ENCODE assay signal across 11 mouse cellular contexts in the genomic region with DNA sequence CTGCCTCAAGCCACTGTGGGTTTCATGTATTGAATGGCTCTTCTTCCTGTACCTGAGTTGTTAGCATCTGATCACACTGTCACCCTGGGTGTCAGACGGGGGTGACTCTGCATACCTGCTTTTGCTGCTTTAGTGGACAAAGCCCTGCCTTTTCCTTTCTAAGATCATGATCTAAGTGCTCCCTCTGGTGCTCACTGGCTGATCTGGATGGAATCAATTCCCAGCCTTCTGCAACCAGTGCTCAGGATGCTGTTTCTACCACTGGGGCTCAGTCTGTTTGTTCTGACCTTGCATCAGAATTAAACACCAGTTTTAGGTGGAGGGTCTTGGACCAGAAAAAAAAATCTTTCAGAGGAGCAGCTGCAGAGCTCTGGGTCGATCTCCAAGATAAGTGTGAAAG. TPM values are rescaled to one million over a fixed set of nuclear protein-coding genes. Genes with fewer than 3 reads are reported as not detected.
DNase-seq lines count a peak whose midpoint lies in the region; ATAC-seq and TF ChIP-seq lines count a peak whose summit lies in the region.
"Had no signal": no experiment of that assay in that cellular context is flagged by ENCODE, and none has a peak within 500 bp of the region (broad histone marks: within the 10 kb centered on the region; RNA-seq: fewer than 3 reads in every experiment).

No protein-coding gene starts in this region.

- H3K4me2 ChIP-seq in midbrain, embryonic 16.5 days (ENCODE audit: low read length), result no peak overlapping the region
- H3K4me2 ChIP-seq in stomach, postnatal 0 days (replicated peaks; ENCODE audit: low read depth), result no peak overlapping the region

- no peaks in the 10 kb centered on the region for H3K9me3 ChIP-seq in midbrain, embryonic 16.5 days (replicated peaks; ENCODE audit: control insufficient read depth, low read length, poor library complexity, severe bottlenecking)
- H3K9me3 ChIP-seq in midbrain, embryonic 10.5 days (replicated peaks), result no peaks in the 10 kb centered on the region
- no peaks in the 10 kb centered on the region for H3K9me3 ChIP-seq in stomach, postnatal 0 days (ENCODE audit: control insufficient read depth, low read length)

- ATAC-seq in midbrain, embryonic 16.5 days, result 0 out of 2 replicates have a peak, but pooled peaks have one; percentile 14
- no peak for ATAC-seq in stomach, postnatal 0 days (ENCODE audit: low FRiP score, low TSS enrichment)

- no peaks in the 10 kb centered on the region for H3K4me1 ChIP-seq in midbrain, embryonic 16.5 days (ENCODE audit: control insufficient read depth, insufficient read depth, low read length)
- H3K4me1 ChIP-seq in midbrain, embryonic 10.5 days, result no peaks in the 10 kb centered on the region
- no peaks in the 10 kb centered on the region for H3K4me1 ChIP-seq in stomach, postnatal 0 days (replicated peaks; ENCODE audit: control insufficient read depth, insufficient read depth)

- peak; percentile 42; the same call in 1 of the 2 replicates for TF ChIP-seq CTCF in gastrocnemius, adult 2 months (IDR thresholded peaks at IDR 0.05)
- TF ChIP-seq CTCF in stomach, postnatal 0 days (IDR thresholded peaks at IDR 0.05; ENCODE audit: low read depth), result peak; percentile 49

- DNase-seq in gastrocnemius, adult 2 months, result no peak
- no peak for DNase-seq in gastrocnemius, postnatal 4 days (ENCODE audit: low spot score in 2 of 2)
- DNase-seq in midbrain, embryonic 10.5 days (ENCODE audit: low spot score), result no peak
- DNase-seq in cerebellum, postnatal 14 days, result peak; percentile 37 to 42
- no peak for DNase-seq in stomach, postnatal 0 days (ENCODE audit: low spot score)
- DNase-seq in kidney, adult 9 months, result no peak
- no peak for DNase-seq in adipocyte (ENCODE audit: low spot score)
- DNase-seq: heart, adult 11 months; kidney, adult 11 months; thymus, adult 18-20 months had no signal

- no peak overlapping the region for H3K27ac ChIP-seq in gastrocnemius, adult 2 months
- no peak overlapping the region for H3K27ac ChIP-seq in midbrain, embryonic 16.5 days (ENCODE audit: low read length)
- no peak overlapping the region for H3K27ac ChIP-seq in midbrain, embryonic 10.5 days (replicated peaks)
- no peak overlapping the region for H3K27ac ChIP-seq in stomach, postnatal 0 days (replicated peaks)

- no peak for TF ChIP-seq EP300 in stomach, postnatal 0 days (optimal IDR thresholded peaks at IDR 0.05)

- intact Hi-C loops in gastrocnemius, adult 2 months (cut with DNase I), result no loop called here

- no peak overlapping the region for H3K4me3 ChIP-seq in gastrocnemius, adult 2 months
- no peak overlapping the region for H3K4me3 ChIP-seq in midbrain, embryonic 16.5 days (ENCODE audit: low read depth, low read length)
- no peak overlapping the region for H3K4me3 ChIP-seq in midbrain, embryonic 10.5 days
- no peak overlapping the region for H3K4me3 ChIP-seq in stomach, postnatal 0 days (ENCODE audit: low read depth, low read length)

- 63% methylated on average over 2 of the region's 2 CpGs for WGBS in midbrain, embryonic 16.5 days
- 67% methylated on average over 2 of the region's 2 CpGs for WGBS in midbrain, embryonic 10.5 days
- 58% methylated on average over 2 of the region's 2 CpGs for WGBS in stomach, postnatal 0 days

- H3K27me3 ChIP-seq in midbrain, embryonic 16.5 days (ENCODE audit: control insufficient read depth, insufficient read depth, low read depth, low read length), result no peaks in the 10 kb centered on the region
- H3K27me3 ChIP-seq in midbrain, embryonic 10.5 days (ENCODE audit: low read depth, poor library complexity, severe bottlenecking), result 0 out of 2 replicates have a peak, but pooled peaks cover under 1% of the 10 kb centered on the region
- no peaks in the 10 kb centered on the region for H3K27me3 ChIP-seq in stomach, postnatal 0 days (ENCODE audit: control insufficient read depth, insufficient read depth, low read length)

- H3K36me3 ChIP-seq in midbrain, embryonic 16.5 days (ENCODE audit: control insufficient read depth, insufficient read depth, low read length), result no peaks in the 10 kb centered on the region
- no peaks in the 10 kb centered on the region for H3K36me3 ChIP-seq in midbrain, embryonic 10.5 days
- no peaks in the 10 kb centered on the region for H3K36me3 ChIP-seq in stomach, postnatal 0 days (ENCODE audit: control insufficient read depth, insufficient read depth, low read length)

- no peak overlapping the region for H3K9ac ChIP-seq in midbrain, embryonic 16.5 days (ENCODE audit: low read depth, low read length)
- H3K9ac ChIP-seq in stomach, postnatal 0 days (ENCODE audit: low read length), result no peak overlapping the region

RNA-seq across cellular contexts. Expression of a gene that starts 7.9 kb away (rescaled TPM):
- not detected for total RNA-seq in gastrocnemius, adult 2 months (2021)
- total RNA-seq in gastrocnemius, postnatal 4 days (2021), result not detected
- polyA plus RNA-seq in midbrain, embryonic 16.5 days (2015; fragmentation: Nextera tagmentation; extraction: Ambion mirVana), result 0.34 and 0.36 TPM in 2 replicates
- 0.06 TPM in 1 of 2 replicates, not detected in the other for polyA plus RNA-seq in midbrain, embryonic 10.5 days (2016; fragmentation: Nextera tagmentation; extraction: Ambion mirVana)
- not detected in 2 replicates for polyA plus RNA-seq in stomach, postnatal 0 days (2015; fragmentation: Nextera tagmentation; extraction: Ambion mirVana)

RNA-seq across cellular contexts. Expression of a gene that starts 25.6 kb away (rescaled TPM):
- total RNA-seq in gastrocnemius, adult 2 months (2021), result 1 to 10 TPM in 1 of 2 experiments, under 1 TPM in 1; 0.51 to 1.9 TPM
- total RNA-seq in gastrocnemius, postnatal 4 days (2021), result 1 to 10 TPM; 1.3 to 1.6 TPM
- 28.8 and 30.8 TPM in 2 replicates for polyA plus RNA-seq in midbrain, embryonic 16.5 days (2015; fragmentation: Nextera tagmentation; extraction: Ambion mirVana)
- 4.2 and 5.3 TPM in 2 replicates for polyA plus RNA-seq in midbrain, embryonic 10.5 days (2016; fragmentation: Nextera tagmentation; extraction: Ambion mirVana)
- 0.40 and 0.62 TPM in 2 replicates for polyA plus RNA-seq in stomach, postnatal 0 days (2015; fragmentation: Nextera tagmentation; extraction: Ambion mirVana)

RNA-seq across cellular contexts. Expression of a gene that starts 43.8 kb away (rescaled TPM):
- 10 to 100 TPM; 31.7 to 35.9 TPM for total RNA-seq in gastrocnemius, adult 2 months (2021)
- total RNA-seq in gastrocnemius, postnatal 4 days (2021), result 1 to 10 TPM; 3.2 to 3.7 TPM
- 19.0 and 21.6 TPM in 2 replicates for polyA plus RNA-seq in midbrain, embryonic 16.5 days (2015; fragmentation: Nextera tagmentation; extraction: Ambion mirVana)
- polyA plus RNA-seq in midbrain, embryonic 10.5 days (2016; fragmentation: Nextera tagmentation; extraction: Ambion mirVana), result 1.3 and 2.1 TPM in 2 replicates
- polyA plus RNA-seq in stomach, postnatal 0 days (2015; fragmentation: Nextera tagmentation; extraction: Ambion mirVana), result 0.50 and 0.52 TPM in 2 replicates

Comparison
In these comparisons a context has a peak if more than half of its experiments do, and no peak if none do; other contexts are left out.
1. DNase-seq: peak in cerebellum, postnatal 14 days (2 of 2); none in gastrocnemius, adult 2 months (single experiment), gastrocnemius, postnatal 4 days (0 of 2), midbrain, embryonic 10.5 days (single experiment), stomach, postnatal 0 days (single experiment), kidney, adult 9 months (single experiment) and adipocyte (single experiment).